Mouse (Mus musculus) ovary, postnatal 36 days (tissue): ENCODE measurements around the gene Nfib.

ENCODE experiments used
- DNase-seq: peaks from one replicate; pipeline ENCODE4 v3.0.0; 2022; ENCODE audit warnings: low spot score, mixed read lengths

The Nfib gene

GRCm38 (mm10) chr4:82430802-82431201 is 274.7 kb downstream of the Nfib start:
- DNase-seq: no peak

DNA sequence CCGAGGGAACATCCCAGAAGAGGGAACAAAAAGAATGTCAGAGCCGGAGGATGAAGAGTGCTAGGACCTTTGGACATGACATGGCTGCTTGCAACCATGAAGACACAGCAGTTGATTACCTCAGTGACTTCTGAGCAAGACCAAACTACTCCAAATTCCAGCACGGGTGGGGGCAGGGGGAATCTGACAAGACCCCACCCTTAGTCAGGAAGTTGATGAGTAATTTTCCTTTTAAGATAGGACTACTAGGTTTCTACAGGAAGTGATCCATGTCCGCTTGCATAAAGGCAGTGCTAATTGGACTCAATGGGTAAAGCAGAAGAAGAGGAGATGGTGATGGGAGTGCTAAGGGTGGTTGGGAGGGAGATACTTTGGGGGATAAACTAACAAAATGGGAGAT is 279.3 kb downstream of the Nfib start:
- DNase-seq: no peak

DNA sequence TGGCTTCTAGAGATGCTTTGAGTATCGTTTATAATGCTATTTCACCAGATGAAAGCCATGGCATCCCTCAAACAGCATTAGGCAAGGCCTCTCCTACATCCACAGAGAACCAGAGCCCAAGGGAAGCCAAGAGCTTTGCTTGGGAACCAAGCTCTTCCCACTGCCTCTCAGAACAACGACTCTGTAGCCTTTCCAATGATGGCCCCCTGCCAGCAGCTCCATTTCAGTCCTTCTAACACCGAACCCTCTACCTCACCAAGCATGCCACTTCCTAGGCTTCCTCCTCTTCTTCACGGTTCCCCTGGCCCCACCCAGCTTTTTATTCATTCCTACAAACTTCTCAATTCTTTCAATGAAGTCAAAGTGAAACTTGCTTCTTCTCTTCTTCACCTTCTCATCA is 287.3 kb downstream of the Nfib start:
- no peak for DNase-seq

- DNase-seq: no peak
Measured at GRCm38 (mm10) chr4:82415817-82416216, 289.7 kb downstream of the Nfib start.

GRCm38 (mm10) chr4:82412651-82413050 is 292.9 kb downstream of the Nfib start:
- DNase-seq: no peak

DNA sequence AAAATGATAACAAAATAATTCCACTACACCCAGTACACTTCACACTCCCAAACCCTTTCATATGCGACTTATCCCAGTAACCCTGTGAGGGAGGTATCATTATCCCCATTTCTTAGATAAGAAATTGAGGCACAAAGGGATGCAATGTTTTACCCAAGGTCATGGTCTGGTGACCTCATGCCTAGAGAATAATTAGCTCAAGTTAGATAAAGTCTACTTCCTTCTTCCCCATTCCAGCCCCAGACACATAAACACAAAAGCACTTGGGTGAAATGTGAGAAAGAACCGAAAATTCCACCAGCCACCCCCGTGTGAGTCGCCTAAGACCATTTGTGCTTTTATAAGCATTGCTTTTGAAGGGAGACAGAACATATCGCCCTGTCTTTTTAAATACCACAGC is 293.6 kb downstream of the Nfib start:
- no peak for DNase-seq

- DNase-seq: no peak
Measured at GRCm38 (mm10) chr4:82408463-82409404, 296.8 kb downstream of the Nfib start.

DNA sequence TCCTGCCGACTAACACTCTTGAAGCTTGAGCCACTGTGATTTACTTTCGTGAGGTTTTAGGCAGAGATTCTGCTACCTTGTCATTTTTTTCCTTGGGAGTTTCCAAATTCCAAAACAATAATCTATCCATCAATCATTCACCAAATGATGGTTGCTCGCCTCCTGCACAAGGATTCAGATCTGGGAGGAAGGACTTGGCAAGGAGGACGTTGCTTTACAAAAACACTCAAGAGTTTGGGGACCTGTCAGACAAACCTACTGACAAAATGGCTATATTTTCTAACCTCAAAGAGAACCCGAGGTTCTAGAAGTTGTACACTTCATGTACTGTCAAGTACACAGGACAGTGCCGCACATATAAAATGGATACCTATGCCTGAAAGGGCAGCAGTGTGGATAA is 299.0 kb downstream of the Nfib start:
- DNase-seq: no peak

- no peak for DNase-seq
Measured at GRCm38 (mm10) chr4:82405791-82406190, 299.8 kb downstream of the Nfib start.

DNA sequence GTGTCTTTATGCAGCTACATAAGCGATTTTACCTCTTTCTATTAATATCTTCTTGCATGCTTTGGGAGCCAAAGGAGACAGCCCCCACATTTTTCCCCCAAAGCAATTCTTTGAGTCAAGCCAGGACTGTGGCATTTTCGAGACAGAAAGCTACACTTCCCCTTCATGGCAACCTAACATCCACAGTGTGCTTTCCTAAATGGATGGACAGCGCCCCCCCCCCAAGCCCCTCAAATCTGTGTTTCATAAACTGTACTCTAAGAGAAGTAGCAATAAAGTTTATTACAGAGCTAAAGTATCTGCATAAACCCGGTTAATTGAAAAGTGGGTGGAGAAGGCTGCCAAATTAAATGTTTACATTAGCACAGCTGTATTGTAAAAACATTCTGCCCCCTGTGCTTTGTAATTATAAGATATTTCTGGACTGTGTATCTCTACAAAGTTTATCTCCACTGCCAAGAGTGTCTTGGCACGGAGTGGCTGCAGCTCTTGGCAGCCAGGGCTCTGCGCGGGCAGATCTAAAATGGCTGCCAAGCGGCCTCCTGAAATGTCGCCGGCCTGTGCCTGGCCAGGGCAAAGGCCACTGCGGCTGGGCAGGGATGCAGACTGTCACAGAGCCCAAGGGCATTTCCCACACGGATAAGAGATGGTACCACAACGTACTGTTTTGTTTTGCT is 301.4 kb downstream of the Nfib start:
- peak; percentile 66 for DNase-seq

GRCm38 (mm10) chr4:82402666-82403065 is 302.9 kb downstream of the Nfib start:
- DNase-seq: no peak

DNA sequence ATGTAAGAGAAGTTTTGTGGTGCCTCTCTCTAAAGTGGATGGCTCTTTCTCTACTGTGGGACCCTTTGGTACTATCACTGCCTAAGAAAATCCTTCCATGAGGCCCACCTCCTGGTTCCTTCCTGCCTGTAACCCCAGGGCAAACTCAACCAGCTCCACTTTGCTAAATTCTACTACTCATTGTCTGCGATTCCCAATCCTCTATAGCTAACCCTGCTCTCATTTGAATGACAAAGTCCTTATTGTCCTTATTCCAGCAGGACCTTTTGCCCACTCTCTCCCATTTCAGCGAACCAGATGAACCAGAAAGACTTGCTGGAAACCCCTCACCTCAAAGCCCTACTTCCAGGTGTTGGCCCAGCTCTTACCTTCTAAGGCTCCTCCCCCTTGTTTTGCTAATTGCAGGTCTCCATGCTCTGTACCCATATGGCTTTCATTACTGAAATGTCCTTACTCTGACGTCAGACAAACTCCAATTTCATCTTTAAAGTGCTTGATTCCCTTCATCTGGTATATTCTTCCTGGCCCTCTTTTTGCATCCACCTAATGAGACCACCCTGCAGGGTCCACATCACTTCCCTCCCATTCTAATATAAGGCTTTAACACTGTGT is 304.0 kb downstream of the Nfib start:
- DNase-seq: no peak

DNA sequence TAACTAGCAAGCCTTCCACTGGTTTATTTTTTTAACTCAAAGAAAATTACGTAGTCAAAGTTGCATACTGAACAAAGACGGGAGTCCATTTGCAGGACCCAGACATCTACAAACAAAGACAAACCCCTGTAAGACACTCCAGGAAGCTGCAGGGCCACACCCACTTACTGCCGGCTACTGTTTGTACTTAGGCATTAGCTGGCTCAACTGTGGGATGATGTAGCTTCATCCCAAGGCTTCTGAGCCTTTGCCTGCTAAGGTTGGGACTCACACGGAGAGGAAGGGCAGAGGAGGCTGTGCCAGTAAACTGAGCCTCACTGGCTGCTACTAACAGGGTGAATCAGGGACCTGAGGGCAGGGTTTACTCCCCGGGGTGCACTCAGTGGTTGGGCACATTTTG is 305.0 kb downstream of the Nfib start:
- no peak for DNase-seq

DNA sequence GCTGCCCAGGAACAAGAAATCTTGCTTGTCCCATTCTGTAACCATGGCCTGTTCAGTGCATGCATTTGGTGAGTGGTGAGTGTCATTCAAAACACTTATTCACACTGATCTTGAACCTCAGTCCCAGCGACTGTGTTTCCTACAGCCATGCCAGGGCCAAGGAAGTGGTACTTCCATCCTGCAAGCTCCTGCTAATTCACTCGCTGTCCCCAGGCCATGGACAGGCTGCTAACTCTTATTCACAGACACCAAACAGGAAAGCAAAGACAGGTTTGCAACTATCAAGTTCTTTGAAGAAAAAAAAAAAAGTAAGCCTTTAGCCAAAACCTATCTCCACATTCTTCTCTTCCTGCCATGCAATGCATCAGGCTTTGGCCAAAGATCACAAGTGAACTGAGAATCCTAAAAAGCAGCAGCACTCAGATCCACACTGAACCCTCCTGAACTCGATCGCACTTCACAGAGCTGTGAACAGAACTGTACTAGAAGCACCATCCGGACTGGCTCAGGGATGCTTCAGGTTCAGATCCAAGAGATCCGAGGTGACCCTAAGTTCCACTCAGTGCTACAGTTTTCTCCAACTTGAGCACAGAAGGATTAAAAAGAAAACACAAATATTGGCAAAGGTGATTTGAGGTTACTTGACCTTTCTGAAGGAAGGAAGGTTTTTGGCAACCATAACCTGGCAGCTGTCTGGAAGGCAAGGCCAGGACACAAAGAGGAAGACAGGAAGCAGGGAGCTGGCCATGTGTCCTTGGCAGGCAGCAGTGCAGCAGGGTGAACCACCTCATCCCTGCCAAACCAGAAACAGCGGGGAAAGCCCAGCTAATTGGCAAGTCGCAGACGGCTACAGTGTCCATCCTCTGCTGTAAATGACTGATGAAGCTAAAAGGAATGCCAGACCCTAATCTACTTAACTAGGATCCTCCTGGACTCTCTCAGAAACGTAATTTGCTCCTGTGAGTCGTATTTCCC is 305.9 kb downstream of the Nfib start:
- DNase-seq: peak; percentile 60

DNA sequence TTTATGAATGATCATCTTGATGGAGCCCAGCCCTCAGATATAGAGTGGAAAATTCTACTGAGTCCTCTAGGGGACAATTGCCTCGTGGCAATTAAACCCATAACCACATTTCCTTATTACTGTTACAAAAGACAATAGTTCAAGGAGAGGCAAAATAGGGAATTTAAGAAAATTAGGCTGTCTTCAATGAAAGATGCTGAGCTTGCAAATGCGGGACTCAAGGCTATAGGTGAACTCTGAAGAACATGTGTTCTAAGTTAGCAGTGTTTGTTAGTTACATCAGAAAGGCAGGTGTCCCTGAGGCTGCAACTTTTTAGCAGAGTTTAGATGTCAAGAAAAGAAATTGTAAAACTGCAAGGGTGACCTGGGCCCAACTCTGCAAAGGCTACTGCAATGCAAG is 307.3 kb downstream of the Nfib start:
- DNase-seq: no peak

DNA sequence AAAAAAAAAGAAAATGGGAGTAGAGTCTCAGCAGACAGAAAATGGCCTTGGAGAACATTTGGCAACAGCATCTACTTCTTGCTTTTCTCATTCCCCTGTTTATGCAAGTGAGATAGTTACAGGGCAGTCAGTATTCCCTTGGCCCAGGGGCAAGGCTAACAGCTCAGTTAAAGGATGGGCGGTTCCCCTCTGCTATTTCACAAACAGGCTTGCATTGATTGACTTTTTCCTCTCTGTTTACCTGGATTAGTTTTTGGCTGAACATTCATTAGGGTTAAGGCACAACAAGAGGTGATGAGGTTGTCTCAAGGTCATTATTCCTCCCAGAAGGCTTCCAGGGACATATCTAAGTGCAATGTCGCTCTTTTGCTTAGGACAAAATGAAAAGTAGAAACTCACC is 308.7 kb downstream of the Nfib start:
- DNase-seq: no peak

DNA sequence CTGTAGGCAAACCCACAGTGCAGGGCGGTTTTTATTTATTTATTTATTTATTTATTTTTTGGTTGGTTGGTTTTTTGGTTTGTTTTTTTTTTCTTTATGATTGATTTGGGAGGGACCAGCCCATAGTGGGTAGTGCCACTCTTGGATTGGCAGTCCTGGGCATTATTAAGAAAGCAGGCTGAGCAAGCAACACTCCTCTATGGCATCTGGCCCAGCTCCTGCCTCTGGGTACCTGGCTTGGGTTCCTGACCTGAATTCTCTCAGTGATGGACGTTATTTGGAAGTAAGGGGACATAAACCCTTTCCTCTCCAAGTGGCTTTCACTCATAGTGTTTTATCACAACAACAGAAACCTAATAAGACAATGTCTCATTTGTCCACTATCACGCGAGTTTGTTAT is 309.5 kb downstream of the Nfib start:
- no peak for DNase-seq

GRCm38 (mm10) chr4:82394346-82394745 is 311.2 kb downstream of the Nfib start:
- DNase-seq: no peak

DNA sequence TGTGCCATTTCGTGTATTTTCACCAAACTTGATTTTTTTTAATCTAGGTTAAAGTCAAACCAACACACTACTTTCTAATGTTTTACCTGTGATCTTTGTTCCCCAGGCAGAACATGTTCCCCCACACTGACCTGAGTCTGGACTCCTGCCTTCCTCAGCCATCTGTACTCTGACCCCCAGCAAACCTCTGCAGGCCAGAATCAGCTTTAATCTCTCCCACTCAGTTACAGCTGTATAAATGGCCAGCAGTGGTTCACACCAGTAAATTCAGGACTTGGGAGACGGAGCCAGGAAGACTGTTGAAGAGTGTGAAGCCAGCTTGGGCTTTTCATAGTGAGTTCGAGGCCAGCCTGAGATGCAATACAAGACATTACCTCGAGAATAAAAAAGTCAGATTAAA is 312.5 kb downstream of the Nfib start:
- DNase-seq: no peak

DNA sequence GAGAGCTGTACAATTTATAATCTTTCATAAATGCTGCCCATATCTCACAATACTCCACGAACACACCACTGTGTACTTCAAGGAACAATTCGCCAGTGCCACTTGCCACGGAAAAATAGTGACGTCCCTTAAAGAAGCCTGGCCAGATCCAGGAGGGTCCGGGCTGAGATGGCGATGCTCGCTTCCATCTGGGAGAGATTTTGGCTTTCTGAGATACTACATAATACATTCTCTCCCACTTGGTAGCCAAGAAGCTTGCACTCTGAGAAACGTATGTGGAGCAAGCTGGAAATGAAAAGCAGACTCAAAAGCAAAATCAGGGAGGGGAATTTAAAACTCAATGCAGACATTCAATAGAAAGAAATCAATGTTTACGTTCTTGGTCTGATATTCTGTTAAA is 313.1 kb downstream of the Nfib start:
- no peak for DNase-seq

- no peak for DNase-seq
Measured at GRCm38 (mm10) chr4:82391726-82392472, 313.7 kb downstream of the Nfib start.
